Mouse (Mus musculus): Measurements from ENCODE around the gene Gm9046. TPM values are rescaled to one million over a fixed set of nuclear protein-coding genes. Genes with fewer than 3 reads are reported as not detected.
"Not testable (repeated sequence)": the region's sequence is repeated elsewhere in the genome, so short reads cannot be mapped to it uniquely, and the experiment has no call there.

Gm9046 gene
- total RNA-seq (2021) = not detected
- long read RNA-seq, experiment 1 = 0 reads
- long read RNA-seq, experiment 2 = 0 reads

DNA sequence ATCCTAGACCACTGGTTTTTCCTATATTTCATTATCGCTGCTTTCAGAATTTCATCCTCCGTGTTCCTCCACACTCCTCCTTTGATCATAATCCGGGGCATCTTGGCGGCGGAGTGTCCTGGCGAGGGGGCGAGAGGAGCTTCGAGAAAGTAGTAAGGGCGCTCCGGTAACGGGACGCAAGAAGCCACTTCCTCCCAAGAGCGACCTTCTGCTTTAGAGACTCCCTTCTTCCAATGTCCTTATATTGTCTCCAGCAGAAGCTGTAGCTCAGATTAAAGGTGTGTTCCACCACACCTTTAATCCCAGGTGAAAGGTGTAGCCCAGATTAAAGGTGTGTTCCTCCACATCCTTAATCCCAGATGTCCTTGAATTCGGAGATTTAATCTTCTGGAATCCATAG is at the start of gene Gm9046:
Gm9046 (minus strand) TSS at position 101 of the 400 bp plus-strand sequence.
- DNase-seq; H3K4me3 ChIP-seq; H3K27ac ChIP-seq; intact Hi-C loops (cut with DNase I): not testable (repeated sequence)

DNA sequence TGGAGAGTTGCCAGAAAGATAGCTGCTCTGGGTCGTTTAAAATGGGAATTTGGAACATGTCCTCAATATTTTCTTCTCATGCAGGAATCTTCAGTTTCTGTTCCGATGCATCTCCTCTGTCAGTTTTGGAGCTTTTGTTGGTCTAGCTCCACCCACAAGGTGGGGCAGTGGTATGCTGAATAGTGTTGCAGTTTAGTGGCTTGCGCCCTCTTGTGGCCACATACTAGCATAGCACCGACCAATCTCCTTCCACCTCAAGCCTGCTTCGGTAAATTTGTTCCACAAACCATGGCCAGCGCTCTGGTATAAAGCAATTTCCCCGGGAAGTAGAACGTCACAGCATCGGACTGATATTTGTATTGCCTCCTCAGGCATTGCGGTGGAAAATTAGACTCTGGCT is 27.4 kb upstream of the Gm9046 start:
- H3K27ac ChIP-seq = no peak overlapping the region
- TF ChIP-seq CTCF (IDR thresholded peaks at IDR 0.05) = no peak; the same call in 1 of the 2 replicates
- no peak overlapping the region for H3K4me3 ChIP-seq
- intact Hi-C loops (cut with DNase I) = no loop called here
- DNase-seq = peak; percentile 74

DNA sequence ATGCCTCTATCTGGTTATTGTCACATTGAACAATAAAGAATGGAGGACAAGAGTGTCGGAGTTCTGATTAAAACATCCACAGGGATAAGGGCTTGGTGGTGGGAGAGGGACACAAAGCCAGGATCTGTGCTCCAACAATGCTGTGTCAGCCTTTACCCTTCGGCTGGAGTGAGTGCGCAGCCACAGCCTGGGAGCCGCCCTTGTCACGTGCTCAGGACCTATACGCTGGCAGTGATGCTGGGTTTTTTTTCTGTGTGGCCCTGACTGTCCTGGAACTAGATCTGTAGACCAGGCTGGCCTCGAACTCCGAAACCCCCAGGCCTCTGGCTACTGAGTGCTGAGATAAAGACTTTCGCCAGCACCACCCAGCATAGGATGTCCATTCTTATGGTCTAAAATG is 26.5 kb upstream of the Gm9046 start:
- Histone ChIP-seq H3K27ac (no peak overlapping the region), H3K4me3 (no peak overlapping the region)
- no peak for TF ChIP-seq CTCF (IDR thresholded peaks at IDR 0.05)
- DNase-seq = no peak
- intact Hi-C loops (cut with DNase I) = no loop called here

DNA sequence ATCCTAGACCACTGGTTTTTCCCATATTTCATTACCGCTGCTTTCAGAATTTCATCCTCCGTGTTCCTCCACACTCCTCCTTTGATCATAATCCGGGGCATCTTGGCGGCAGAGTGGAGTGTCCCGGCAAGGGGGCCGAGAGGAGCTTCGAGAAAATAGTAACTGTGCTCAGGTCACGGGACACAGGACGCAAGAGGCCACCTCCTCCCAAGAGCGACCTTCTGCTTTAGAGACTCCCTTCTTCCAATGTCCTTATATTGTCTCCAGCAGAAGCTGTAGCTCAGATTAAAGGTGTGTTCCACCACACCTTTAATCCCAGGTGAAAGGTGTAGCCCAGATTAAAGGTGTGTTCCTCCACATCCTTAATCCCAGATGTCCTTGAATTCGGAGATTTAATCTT is 10.9 kb upstream of the Gm9046 start, which contains the start of gene Gm9049:
Gm9049 (minus strand) TSS at position 101 of the 400 bp plus-strand sequence.
- intact Hi-C loops (cut with DNase I); DNase-seq; H3K27ac ChIP-seq; H3K4me3 ChIP-seq: not testable (repeated sequence)

DNA sequence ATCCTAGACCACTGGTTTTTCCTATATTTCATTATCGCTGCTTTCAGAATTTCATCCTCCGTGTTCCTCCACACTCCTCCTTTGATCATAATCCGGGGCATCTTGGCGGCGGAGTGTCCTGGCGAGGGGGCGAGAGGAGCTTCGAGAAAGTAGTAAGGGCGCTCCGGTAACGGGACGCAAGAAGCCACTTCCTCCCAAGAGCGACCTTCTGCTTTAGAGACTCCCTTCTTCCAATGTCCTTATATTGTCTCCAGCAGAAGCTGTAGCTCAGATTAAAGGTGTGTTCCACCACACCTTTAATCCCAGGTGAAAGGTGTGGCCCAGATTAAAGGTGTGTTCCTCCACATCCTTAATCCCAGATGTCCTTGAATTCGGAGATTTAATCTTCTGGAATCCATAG is 5.5 kb upstream of the Gm9046 start, which contains the start of gene Gm9048:
Gm9048 (minus strand) TSS at position 101 of the 400 bp plus-strand sequence.
- H3K4me3 ChIP-seq; H3K27ac ChIP-seq; intact Hi-C loops (cut with DNase I); DNase-seq: not testable (repeated sequence)

DNA sequence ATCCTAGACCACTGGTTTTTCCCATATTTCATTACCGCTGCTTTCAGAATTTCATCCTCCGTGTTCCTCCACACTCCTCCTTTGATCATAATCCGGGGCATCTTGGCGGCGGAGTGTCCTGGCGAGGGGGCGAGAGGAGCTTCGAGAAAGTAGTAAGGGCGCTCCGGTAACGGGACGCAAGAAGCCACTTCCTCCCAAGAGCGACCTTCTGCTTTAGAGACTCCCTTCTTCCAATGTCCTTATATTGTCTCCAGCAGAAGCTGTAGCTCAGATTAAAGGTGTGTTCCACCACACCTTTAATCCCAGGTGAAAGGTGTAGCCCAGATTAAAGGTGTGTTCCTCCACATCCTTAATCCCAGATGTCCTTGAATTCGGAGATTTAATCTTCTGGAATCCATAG is 5.3 kb downstream of the Gm9046 start, which contains the start of gene Gm9045:
Gm9045 (minus strand) TSS at position 101 of the 400 bp plus-strand sequence.
- DNase-seq; H3K4me3 ChIP-seq; intact Hi-C loops (cut with DNase I); H3K27ac ChIP-seq: not testable (repeated sequence)

DNA sequence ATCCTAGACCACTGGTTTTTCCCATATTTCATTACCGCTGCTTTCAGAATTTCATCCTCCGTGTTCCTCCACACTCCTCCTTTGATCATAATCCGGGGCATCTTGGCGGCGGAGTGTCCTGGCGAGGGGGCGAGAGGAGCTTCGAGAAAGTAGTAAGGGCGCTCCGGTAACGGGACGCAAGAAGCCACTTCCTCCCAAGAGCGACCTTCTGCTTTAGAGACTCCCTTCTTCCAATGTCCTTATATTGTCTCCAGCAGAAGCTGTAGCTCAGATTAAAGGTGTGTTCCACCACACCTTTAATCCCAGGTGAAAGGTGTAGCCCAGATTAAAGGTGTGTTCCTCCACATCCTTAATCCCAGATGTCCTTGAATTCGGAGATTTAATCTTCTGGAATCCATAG is 10.7 kb downstream of the Gm9046 start, which contains the start of gene Gm9044:
Gm9044 (minus strand) TSS at position 101 of the 400 bp plus-strand sequence.
- H3K4me3 ChIP-seq; intact Hi-C loops (cut with DNase I); DNase-seq; H3K27ac ChIP-seq: not testable (repeated sequence)

DNA sequence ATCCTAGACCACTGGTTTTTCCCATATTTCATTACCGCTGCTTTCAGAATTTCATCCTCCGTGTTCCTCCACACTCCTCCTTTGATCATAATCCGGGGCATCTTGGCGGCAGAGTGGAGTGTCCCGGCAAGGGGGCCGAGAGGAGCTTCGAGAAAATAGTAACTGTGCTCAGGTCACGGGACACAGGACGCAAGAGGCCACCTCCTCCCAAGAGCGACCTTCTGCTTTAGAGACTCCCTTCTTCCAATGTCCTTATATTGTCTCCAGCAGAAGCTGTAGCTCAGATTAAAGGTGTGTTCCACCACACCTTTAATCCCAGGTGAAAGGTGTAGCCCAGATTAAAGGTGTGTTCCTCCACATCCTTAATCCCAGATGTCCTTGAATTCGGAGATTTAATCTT is 16.2 kb downstream of the Gm9046 start, which contains the start of gene Gm9040:
Gm9040 (minus strand) TSS at position 101 of the 400 bp plus-strand sequence.
- H3K27ac ChIP-seq; H3K4me3 ChIP-seq; intact Hi-C loops (cut with DNase I); DNase-seq: not testable (repeated sequence)

DNA sequence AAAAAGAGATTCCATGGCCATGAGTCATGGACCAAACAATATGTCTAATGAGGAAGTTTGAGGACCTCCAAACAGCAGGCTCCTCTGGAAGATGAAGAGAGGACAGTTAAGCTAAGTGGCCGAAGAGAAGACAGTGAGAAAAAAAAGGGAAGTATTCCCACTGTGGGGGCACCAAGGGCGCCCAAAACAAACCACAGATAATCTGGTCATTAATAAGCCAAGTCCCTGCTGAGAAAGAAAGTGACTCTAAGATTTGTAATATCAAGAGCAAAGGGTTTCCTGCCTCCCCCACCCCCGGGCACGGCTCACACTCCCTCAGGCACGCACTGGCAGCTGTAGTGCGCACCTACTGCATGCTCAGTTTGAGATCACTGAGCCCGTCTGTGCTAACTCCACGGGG is 24.0 kb downstream of the Gm9046 start:
- TF ChIP-seq CTCF (IDR thresholded peaks at IDR 0.05) = no peak
- Histone ChIP-seq H3K27ac (no peak overlapping the region), H3K4me3 (no peak overlapping the region)
- intact Hi-C loops (cut with DNase I) = no loop called here
- DNase-seq = no peak

DNA sequence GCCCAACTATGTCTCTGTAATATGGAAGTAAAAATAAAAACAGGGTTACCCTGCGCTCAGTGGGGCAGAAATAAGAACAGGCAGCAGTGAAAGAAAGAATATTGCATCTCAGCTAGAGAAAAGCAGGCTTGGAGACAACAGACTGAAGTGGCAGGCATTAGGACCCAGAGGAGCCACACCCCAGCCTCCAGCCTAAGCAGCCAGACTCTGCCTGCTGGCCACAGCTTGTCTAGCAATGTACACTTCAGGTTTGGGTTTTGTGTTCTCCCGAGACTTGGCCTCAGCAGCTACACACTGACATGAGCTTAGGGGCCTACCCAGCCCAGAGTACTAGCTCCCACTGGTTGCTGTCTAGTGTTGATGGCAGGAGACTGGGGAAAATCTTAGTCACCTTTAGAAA is 40.9 kb downstream of the Gm9046 start:
- H3K4me3 ChIP-seq; H3K27ac ChIP-seq; intact Hi-C loops (cut with DNase I); DNase-seq: not testable (repeated sequence)

DNA sequence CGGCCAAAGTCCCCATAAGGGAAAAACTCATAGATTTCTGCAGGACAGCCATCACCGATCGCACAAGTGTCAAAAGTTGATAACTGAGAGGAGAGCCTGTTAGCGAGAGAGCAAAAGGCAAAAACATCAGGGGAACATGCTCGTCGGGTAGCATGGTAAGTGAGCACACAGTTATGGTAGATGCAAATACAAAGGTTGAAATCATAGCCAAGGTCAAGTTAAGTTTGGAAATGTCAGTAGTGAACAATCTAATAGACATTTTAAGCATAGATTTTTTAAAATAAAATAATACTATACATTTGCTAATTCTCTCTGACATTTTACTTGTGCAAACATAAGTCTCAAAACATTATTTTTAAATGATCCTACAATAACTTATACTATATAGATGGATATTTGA is 48.1 kb downstream of the Gm9046 start, which contains the start of gene Iltifb:
Iltifb (minus strand) TSS at position 101 of the 400 bp plus-strand sequence.
- TF ChIP-seq CTCF (IDR thresholded peaks at IDR 0.05) = no peak
- no peak within 1 kb of the TSS for H3K27ac ChIP-seq
- no peak within 1 kb of the TSS for H3K4me3 ChIP-seq
- no peak for DNase-seq
- intact Hi-C loops (cut with DNase I) = no loop called here

Other genes starting within 250 kb of the Gm9046 start
- gene Mdm1, start 201.4 kb downstream of the Gm9046 start, total RNA-seq (2021) = 1 to 10 TPM; 1.7 to 2.6 TPM
- gene Il22, start 138.3 kb downstream of the Gm9046 start, total RNA-seq (2021) = not detected
- under 1 TPM; 0.54 to 0.59 TPM for gene Gm32717, start 102.5 kb downstream of the Gm9046 start, total RNA-seq (2021)
- gene Gm32802, start 84.6 kb downstream of the Gm9046 start, total RNA-seq (2021) = under 1 TPM; 0.54 to 0.59 TPM
- gene Iltifb, start 48.2 kb downstream of the Gm9046 start, total RNA-seq (2021) = not detected
- gene Gm9040, start 16.3 kb downstream of the Gm9046 start, total RNA-seq (2021) = not detected
- gene Gm9044, start 10.8 kb downstream of the Gm9046 start, total RNA-seq (2021) = not detected
- not detected for gene Gm9045, start 5.4 kb downstream of the Gm9046 start, total RNA-seq (2021)
- gene Gm9048, start 5.4 kb upstream of the Gm9046 start, total RNA-seq (2021) = not detected
- gene Gm9049, start 10.8 kb upstream of the Gm9046 start, total RNA-seq (2021) = not detected
- gene Ifng, start 97.8 kb upstream of the Gm9046 start, total RNA-seq (2021) = not detected

Measured in gastrocnemius, adult 2 months (tissue).